Mouse (Mus musculus) cortical plate, adult 2 months (tissue): Measurements from ENCODE around the gene Xkr7. TPM values are rescaled to one million over a fixed set of nuclear protein-coding genes. Genes with fewer than 3 reads are reported as not detected.
A peak's percentile ranks its signal among the peaks of the same experiment; 100 is the strongest.

Experiments used
- H3K27ac ChIP-seq: fragments of 200-500 bp; 2 replicates; pipeline ENCODE4 v1.5.1; 2012; ENCODE audit warnings: low read length, control low read depth, inconsistent platforms; ENCODE audit not compliant: insufficient read depth
- H3K4me1 ChIP-seq: fragments of 200-500 bp; 2 replicates; pipeline ENCODE4 v1.6.1; 2011; ENCODE audit warnings: low read length; ENCODE audit not compliant: control insufficient read depth, insufficient read depth
- H3K4me3 ChIP-seq: fragments of 200-500 bp; 2 replicates; pipeline ENCODE4 v1.5.1; 2011; ENCODE audit warnings: mild to moderate bottlenecking, low read length, control low read depth; ENCODE audit not compliant: insufficient read depth
- CTCF ChIP-seq: fragments of 200-500 bp; IDR thresholded peaks from 2 replicates; pipeline ENCODE4 v1.5.1; 2011; ENCODE audit warnings: mild to moderate bottlenecking, control low read depth, low read length; ENCODE audit not compliant: insufficient read depth; ENCODE audit errors: extremely low read depth
- POLR2A ChIP-seq: fragments of 200-500 bp; IDR thresholded peaks from 2 replicates; pipeline ENCODE4 v1.6.1; 2011; ENCODE audit warnings: mild to moderate bottlenecking, low read length, control low read depth; ENCODE audit not compliant: insufficient read depth; ENCODE audit errors: extremely low read depth
- polyA plus RNA-seq: library from polyadenylated mRNA; depleted of rRNA; stranded (reverse); fragments of >200 nt; gene quantifications from 2 replicates; pipeline ENCODE4 v1.2.3, GENCODE M21; 2012

The Xkr7 gene
- polyA plus RNA-seq, 1 experiment: 1.9 TPM

GRCm38 (mm10) chr2:153065747-153066508, 34.3 kb downstream of the Xkr7 start, which contains the start of gene Ccm2l:
Gene Ccm2l (plus strand): TSS chr2:153065955.
- no peak for TF ChIP-seq POLR2A
- TF ChIP-seq CTCF: no peak
- H3K4me3 ChIP-seq: peak within 1 kb of the TSS; percentile 26
- H3K4me1 ChIP-seq: peaks cover 1% of the 10 kb centered on the region; the same call in 1 of the 2 replicates
- peak within 1 kb of the TSS; percentile 78 for H3K27ac ChIP-seq

GRCm38 (mm10) chr2:153066991-153067390, 35.3 kb downstream of the Xkr7 start:
- Histone ChIP-seq H3K4me1 (peaks cover 1% of the 10 kb centered on the region; the same call in 1 of the 2 replicates), H3K4me3 (no peak overlapping the region), H3K27ac (peak overlapping the region; percentile 78; the same call in 1 of the 2 replicates)
- TF ChIP-seq POLR2A (no peak), CTCF (no peak)

- no peak for TF ChIP-seq POLR2A
- peak; percentile 48; the same call in 1 of the 2 replicates for TF ChIP-seq CTCF
- Histone ChIP-seq H3K4me1 (no peaks in the 10 kb centered on the region), H3K27ac (no peak overlapping the region), H3K4me3 (no peak overlapping the region)
Measured at GRCm38 (mm10) chr2:153070762-153071490, 39.3 kb downstream of the Xkr7 start.

GRCm38 (mm10) chr2:153071491-153072184, 40.0 kb downstream of the Xkr7 start:
- H3K27ac ChIP-seq: no peak overlapping the region
- TF ChIP-seq CTCF (no peak), POLR2A (no peak)
- no peaks in the 10 kb centered on the region for H3K4me1 ChIP-seq
- H3K4me3 ChIP-seq: no peak overlapping the region

- Histone ChIP-seq H3K27ac (no peak overlapping the region), H3K4me1 (no peaks in the 10 kb centered on the region), H3K4me3 (no peak overlapping the region)
- TF ChIP-seq POLR2A: no peak
- no peak for TF ChIP-seq CTCF
Measured at GRCm38 (mm10) chr2:153074651-153075050, 43.0 kb downstream of the Xkr7 start.

GRCm38 (mm10) chr2:153075961-153076360, 44.3 kb downstream of the Xkr7 start:
- TF ChIP-seq CTCF (no peak), POLR2A (no peak)

GRCm38 (mm10) chr2:153080841-153081523, 49.3 kb downstream of the Xkr7 start:
- Histone ChIP-seq H3K4me1 (no peaks in the 10 kb centered on the region), H3K4me3 (no peak overlapping the region), H3K27ac (no peak overlapping the region)
- TF ChIP-seq CTCF (peak; percentile 99), POLR2A (no peak)

More at GRCm38 (mm10) chr2:153075961-153076360, 44.3 kb downstream of the Xkr7 start:
- Histone ChIP-seq H3K27ac (no peak overlapping the region), H3K4me3 (no peak overlapping the region), H3K4me1 (no peaks in the 10 kb centered on the region)

- H3K4me1 ChIP-seq: no peaks in the 10 kb centered on the region
- no peak overlapping the region for H3K27ac ChIP-seq
- no peak for TF ChIP-seq CTCF
- TF ChIP-seq POLR2A: no peak
- H3K4me3 ChIP-seq: no peak overlapping the region
Measured at GRCm38 (mm10) chr2:153081866-153082265, 50.2 kb downstream of the Xkr7 start.

- H3K27ac ChIP-seq: no peak overlapping the region
- no peak overlapping the region for H3K4me3 ChIP-seq
- no peaks in the 10 kb centered on the region for H3K4me1 ChIP-seq
- no peak for TF ChIP-seq POLR2A
- TF ChIP-seq CTCF: no peak
Measured at GRCm38 (mm10) chr2:153083275-153083674, 51.6 kb downstream of the Xkr7 start.
